In the genomic region with DNA sequence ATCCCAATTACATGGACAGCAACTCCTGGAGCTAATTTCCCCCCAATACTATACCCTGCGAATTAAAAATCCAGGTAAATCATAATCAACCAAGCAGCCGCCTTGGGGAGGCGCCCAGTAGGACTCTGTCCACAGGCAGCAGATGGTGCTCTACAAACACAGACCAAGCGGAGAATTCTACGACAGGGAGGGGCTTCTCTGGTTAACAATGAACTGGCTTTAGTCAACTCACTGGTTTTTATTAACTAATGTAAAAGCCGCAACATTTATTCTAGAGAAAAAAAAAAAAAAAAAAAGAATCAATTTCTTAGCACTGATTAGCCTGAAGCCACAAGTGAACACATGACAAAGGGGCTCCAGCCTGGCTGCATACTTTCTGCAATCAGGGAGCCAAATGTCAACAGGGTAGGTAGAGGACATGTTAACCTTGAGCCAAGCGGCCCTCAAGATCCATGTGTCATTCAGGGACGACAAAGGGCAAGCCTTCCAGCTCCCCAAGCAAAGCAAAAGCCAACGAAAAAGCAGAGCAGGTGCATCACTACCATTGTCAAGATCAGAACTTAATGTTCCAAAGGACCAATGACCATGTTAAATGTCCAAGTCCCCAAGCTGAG, we compare ENCODE assay signal across 15 mouse cellular contexts.
DNase-seq lines count a peak whose midpoint lies in the region; ATAC-seq lines count a peak whose summit lies in the region.
"Had no signal": no experiment of that assay in that cellular context is flagged by ENCODE, and none has a peak within 500 bp of the region (broad histone marks: within the 10 kb centered on the region; RNA-seq: fewer than 3 reads in every experiment).

No protein-coding gene starts in this region.

- WGBS in liver, embryonic 16.5 days (ENCODE audit: insufficient replicate concordance), result 60% methylated on average over 9 of the region's 9 CpGs
- WGBS in liver, embryonic 11.5 days, result 75% methylated on average over 9 of the region's 9 CpGs

- no peak overlapping the region for H3K4me2 ChIP-seq in liver, embryonic 16.5 days (ENCODE audit: low read depth, low read length)
- no peak overlapping the region for H3K4me2 ChIP-seq in liver, embryonic 11.5 days
- H3K4me2 ChIP-seq: embryonic facial prominence, embryonic 15.5 days; limb, embryonic 15.5 days; midbrain, embryonic 15.5 days; neural tube, embryonic 13.5 days had no signal

- intact Hi-C loops in heart, postnatal 10 days (cut with DNase I), result no loop called here
- intact Hi-C loops in left cerebral cortex, postnatal 36 days (cut with DNase I), result loop anchor here (5.0 kb wide), 1 partner anchor 113 kb away; a partner anchor contains a TSS

- H3K27me3 ChIP-seq in liver, embryonic 16.5 days (ENCODE audit: control insufficient read depth, insufficient read depth, low read depth, low read length), result no peaks in the 10 kb centered on the region
- no peaks in the 10 kb centered on the region for H3K27me3 ChIP-seq in liver, embryonic 11.5 days (replicated peaks; ENCODE audit: control insufficient read depth, insufficient read depth, low read length)
- H3K27me3 ChIP-seq: embryonic facial prominence, embryonic 15.5 days; limb, embryonic 15.5 days; midbrain, embryonic 15.5 days; neural tube, embryonic 13.5 days had no signal

- H3K36me3 ChIP-seq in liver, embryonic 16.5 days (ENCODE audit: control insufficient read depth, insufficient read depth), result no peaks in the 10 kb centered on the region
- no peaks in the 10 kb centered on the region for H3K36me3 ChIP-seq in liver, embryonic 11.5 days (ENCODE audit: control insufficient read depth, insufficient read depth, low read length)
- H3K36me3 ChIP-seq: embryonic facial prominence, embryonic 15.5 days; limb, embryonic 15.5 days; midbrain, embryonic 15.5 days; neural tube, embryonic 13.5 days had no signal

- H3K9me3 ChIP-seq in liver, embryonic 16.5 days (replicated peaks; ENCODE audit: control insufficient read depth, low read length), result no peaks in the 10 kb centered on the region
- H3K9me3 ChIP-seq in liver, embryonic 11.5 days (ENCODE audit: control insufficient read depth, low read length), result no peaks in the 10 kb centered on the region
- H3K9me3 ChIP-seq: embryonic facial prominence, embryonic 15.5 days; limb, embryonic 15.5 days; midbrain, embryonic 15.5 days; neural tube, embryonic 13.5 days had no signal

- peaks cover 5% of the 10 kb centered on the region for H3K4me1 ChIP-seq in liver, embryonic 16.5 days (ENCODE audit: control insufficient read depth, low read depth, low read length)
- H3K4me1 ChIP-seq in liver, embryonic 11.5 days (replicated peaks; ENCODE audit: control insufficient read depth, insufficient read depth, low read length), result peaks cover 10% of the 10 kb centered on the region
- H3K4me1 ChIP-seq: midbrain, embryonic 15.5 days had no signal

- peak; percentile 61 for DNase-seq in heart, adult 11 months
- DNase-seq in heart, postnatal 10 days, result no peak
- no peak for DNase-seq in liver, embryonic 11.5 days (ENCODE audit: low spot score)
- peak; percentile 72 for DNase-seq in kidney, adult 9 months
- no peak for DNase-seq in spleen, postnatal 4 days (ENCODE audit: low spot score in 2 of 2)
- no peak for DNase-seq in left cerebral cortex, postnatal 36 days (ENCODE audit: low spot score in 2 of 2)
- no peak for DNase-seq in left cerebral cortex, adult 18-20 months (ENCODE audit: low spot score in 2 of 2)
- DNase-seq: cerebellum, postnatal 36 days; forebrain, postnatal 0 days; lung, postnatal 36 days had no signal

- H3K4me3 ChIP-seq in liver, embryonic 16.5 days (ENCODE audit: low read depth, low read length), result no peak overlapping the region
- no peak overlapping the region for H3K4me3 ChIP-seq in liver, embryonic 11.5 days (ENCODE audit: low read depth, low read length)
- H3K4me3 ChIP-seq: embryonic facial prominence, embryonic 15.5 days; limb, embryonic 15.5 days; midbrain, embryonic 15.5 days; neural tube, embryonic 13.5 days had no signal

- peak; percentile 45 for ATAC-seq in liver, embryonic 16.5 days (ENCODE audit: low read depth)
- no peak for ATAC-seq in liver, embryonic 11.5 days (replicated peaks; ENCODE audit: low FRiP score)
- ATAC-seq: forebrain, postnatal 0 days; midbrain, embryonic 15.5 days had no signal

- H3K27ac ChIP-seq in liver, embryonic 16.5 days (ENCODE audit: low read length), result no peak overlapping the region
- H3K27ac ChIP-seq in liver, embryonic 11.5 days (ENCODE audit: low read depth, low read length), result no peak overlapping the region
- H3K27ac ChIP-seq: embryonic facial prominence, embryonic 15.5 days; limb, embryonic 15.5 days; midbrain, embryonic 15.5 days; neural tube, embryonic 13.5 days had no signal

- no peak overlapping the region for H3K9ac ChIP-seq in liver, embryonic 16.5 days (ENCODE audit: low read depth, low read length)
- H3K9ac ChIP-seq in liver, embryonic 11.5 days (ENCODE audit: low read depth, low read length), result no peak overlapping the region
- H3K9ac ChIP-seq: embryonic facial prominence, embryonic 15.5 days; forebrain, postnatal 0 days; limb, embryonic 15.5 days; midbrain, embryonic 15.5 days; neural tube, embryonic 13.5 days had no signal

Comparison
In these comparisons a context has a peak if more than half of its experiments do, and no peak if none do; other contexts are left out.
1. DNase-seq: peak in heart, adult 11 months (single experiment) and kidney, adult 9 months (single experiment); none in heart, postnatal 10 days (0 of 2), liver, embryonic 11.5 days (single experiment), spleen, postnatal 4 days (0 of 2), left cerebral cortex, postnatal 36 days (0 of 2) and left cerebral cortex, adult 18-20 months (0 of 2).